Mouse (Mus musculus) regulatory T cell (primary cell): ENCODE data around the gene Tcaf2.

ENCODE experiments used
- in situ Hi-C: fragments of 300-600 bp; cut with MboI, MseI; formaldehyde crosslinking; loops from one replicate; pipeline ENCODE4 v1.15.1; 2025; ENCODE audit warnings: high pct_unique_total_duplicates

Tcaf2 gene

GRCm38 (mm10) chr6:42577433-42577832 is 67.6 kb downstream of the Tcaf2 start:
- in situ Hi-C loops: loop anchor here (25.0 kb wide), 1 partner anchor 265 kb away; the partner anchor contains the start of gene Fam131b
